ENCODE assay signal across 10 mouse cellular contexts in the genomic region with DNA sequence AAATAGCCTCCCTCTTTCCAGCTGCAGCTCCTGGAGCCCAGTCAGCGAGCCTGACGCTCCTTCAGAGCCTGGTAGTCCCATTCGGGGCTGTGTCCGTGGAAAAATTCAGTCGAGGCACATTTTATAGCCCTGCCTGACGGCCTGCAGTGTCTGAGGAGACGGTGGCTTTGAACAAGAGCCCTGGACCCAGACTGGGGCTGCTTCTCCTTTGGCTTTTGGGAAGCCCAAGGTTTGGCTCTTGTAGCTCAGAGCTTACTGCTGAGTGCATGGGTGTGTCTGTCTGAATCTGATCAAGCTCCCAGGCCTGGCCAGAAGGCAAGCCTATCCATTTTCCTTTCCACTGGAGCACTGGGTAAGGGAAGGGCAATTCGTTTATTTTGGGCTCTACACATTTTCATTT. TPM values are rescaled to one million over a fixed set of nuclear protein-coding genes. Genes with fewer than 3 reads are reported as not detected.
DNase-seq lines count a peak whose midpoint lies in the region; ATAC-seq and TF ChIP-seq lines count a peak whose summit lies in the region.
"Had no signal": no experiment of that assay in that cellular context is flagged by ENCODE, and none has a peak within 500 bp of the region (broad histone marks: within the 10 kb centered on the region; RNA-seq: fewer than 3 reads in every experiment).

No protein-coding gene starts in this region.

- peak overlapping the region; percentile 93; the same call in 1 of the 2 replicates for H3K9ac ChIP-seq in lung, embryonic 14.5 days
- H3K9ac ChIP-seq in forebrain, embryonic 16.5 days (replicated peaks; ENCODE audit: low read depth, low read length), result peak overlapping the region; percentile 99
- H3K9ac ChIP-seq in limb, embryonic 12.5 days (replicated peaks), result 0 out of 2 replicates have a peak overlapping the region, but pooled peaks have one; percentile 9

- H3K27ac ChIP-seq in lung, embryonic 14.5 days (ENCODE audit: low read depth), result no peak overlapping the region
- peak overlapping the region; percentile 57; the same call in 1 of the 2 replicates for H3K27ac ChIP-seq in forebrain, embryonic 16.5 days (ENCODE audit: low read length)
- H3K27ac ChIP-seq in limb, embryonic 12.5 days, result peak overlapping the region; percentile 67
- H3K27ac ChIP-seq in small intestine, adult 2 months (ENCODE audit: insufficient read depth, low read depth, low read length), result peak overlapping the region; percentile 91

- H3K4me2 ChIP-seq in lung, embryonic 14.5 days, result peak overlapping the region; percentile 97
- peak overlapping the region; percentile 85 for H3K4me2 ChIP-seq in forebrain, embryonic 16.5 days (ENCODE audit: low read length)
- peak overlapping the region; percentile 86 for H3K4me2 ChIP-seq in limb, embryonic 12.5 days

- no peak for TF ChIP-seq CTCF in lung, embryonic 14.5 days (IDR thresholded peaks at IDR 0.05; ENCODE audit: low read depth)
- no peak for TF ChIP-seq CTCF in lung, adult 2 months (IDR thresholded peaks at IDR 0.05; ENCODE audit: insufficient read depth, low read length)
- TF ChIP-seq CTCF in small intestine, adult 2 months (IDR thresholded peaks at IDR 0.05; ENCODE audit: extremely low read depth, insufficient read length, insufficient replicate concordance, low read depth, low read length), result no peak

- H3K9me3 ChIP-seq in lung, embryonic 14.5 days (ENCODE audit: low read depth, low read length), result no peaks in the 10 kb centered on the region
- no peaks in the 10 kb centered on the region for H3K9me3 ChIP-seq in forebrain, embryonic 16.5 days (ENCODE audit: control insufficient read depth, low read length)
- no peaks in the 10 kb centered on the region for H3K9me3 ChIP-seq in limb, embryonic 12.5 days

- peak overlapping the region; percentile 81 for H3K4me3 ChIP-seq in lung, embryonic 14.5 days (ENCODE audit: low read depth, low read length)
- no peak overlapping the region for H3K4me3 ChIP-seq in lung, adult 2 months (replicated peaks; ENCODE audit: extremely low read depth, low read depth, low read length)
- H3K4me3 ChIP-seq in forebrain, embryonic 16.5 days (replicated peaks; ENCODE audit: low read length), result peak overlapping the region; percentile 92
- H3K4me3 ChIP-seq in limb, embryonic 12.5 days (replicated peaks), result peak overlapping the region; percentile 84
- peak overlapping the region; percentile 92 for H3K4me3 ChIP-seq in small intestine, adult 2 months (ENCODE audit: low read depth, low read length)
- H3K4me3 ChIP-seq: erythroblast, embryonic 14.5 days had no signal

- 53% methylated on average over 8 of the region's 8 CpGs for WGBS in lung, embryonic 14.5 days
- 46% methylated on average over 8 of the region's 8 CpGs for WGBS in lung, adult 2 months
- WGBS in forebrain, embryonic 16.5 days, result 28% methylated on average over 8 of the region's 8 CpGs
- 28% methylated on average over 8 of the region's 8 CpGs for WGBS in limb, embryonic 12.5 days
- 17% methylated on average over 8 of the region's 8 CpGs for WGBS in small intestine, adult 2 months

- TF ChIP-seq POLR2A in lung, adult 2 months (IDR thresholded peaks at IDR 0.05; ENCODE audit: borderline replicate concordance, extremely low read depth, low read depth, low read length), result no peak
- TF ChIP-seq POLR2A in small intestine, adult 2 months (IDR thresholded peaks at IDR 0.05; ENCODE audit: low read depth, low read length), result peak; percentile 19; the same call in 1 of the 2 replicates

- H3K4me1 ChIP-seq in lung, embryonic 14.5 days (ENCODE audit: insufficient read depth), result no peaks in the 10 kb centered on the region
- H3K4me1 ChIP-seq in lung, adult 2 months (ENCODE audit: control insufficient read depth, insufficient read depth, low read length), result peaks cover 11% of the 10 kb centered on the region; the same call in 1 of the 2 replicates
- H3K4me1 ChIP-seq in forebrain, embryonic 16.5 days (replicated peaks; ENCODE audit: control insufficient read depth, insufficient read depth, low read length), result peaks cover 40% of the 10 kb centered on the region
- peaks cover 34% of the 10 kb centered on the region for H3K4me1 ChIP-seq in limb, embryonic 12.5 days (replicated peaks)
- H3K4me1 ChIP-seq in small intestine, adult 2 months (ENCODE audit: control insufficient read depth, insufficient read depth, insufficient read length, low read length), result peaks cover 17% of the 10 kb centered on the region; the same call in 1 of the 2 replicates

- H3K27me3 ChIP-seq in lung, embryonic 14.5 days (ENCODE audit: insufficient read depth, low read length), result peaks cover 7% of the 10 kb centered on the region; the same call in 1 of the 2 replicates
- H3K27me3 ChIP-seq in forebrain, embryonic 16.5 days (replicated peaks; ENCODE audit: control insufficient read depth, insufficient read depth, low read length), result no peaks in the 10 kb centered on the region
- no peaks in the 10 kb centered on the region for H3K27me3 ChIP-seq in limb, embryonic 12.5 days
- no peaks in the 10 kb centered on the region for H3K27me3 ChIP-seq in small intestine, adult 2 months (ENCODE audit: control insufficient read depth, insufficient read depth, low read length)
- H3K27me3 ChIP-seq: Patski had no signal

- no peak for DNase-seq in lung, embryonic 14.5 days
- no peak for DNase-seq in lung, adult 2 months
- DNase-seq in cerebellum, adult 11-12 months, result no peak
- no peak for DNase-seq in kidney, adult 9 months

- H3K36me3 ChIP-seq in lung, embryonic 14.5 days (ENCODE audit: insufficient read depth), result no peaks in the 10 kb centered on the region
- no peaks in the 10 kb centered on the region for H3K36me3 ChIP-seq in forebrain, embryonic 16.5 days (ENCODE audit: control insufficient read depth, insufficient read depth)
- no peaks in the 10 kb centered on the region for H3K36me3 ChIP-seq in limb, embryonic 12.5 days
- no peaks in the 10 kb centered on the region for H3K36me3 ChIP-seq in small intestine, adult 2 months (ENCODE audit: control insufficient read depth, insufficient read depth, low read length)

- no peak for ATAC-seq in lung, embryonic 14.5 days (ENCODE audit: insufficient read depth)
- ATAC-seq in forebrain, embryonic 16.5 days, result no peak
- no peak for ATAC-seq in limb, embryonic 12.5 days (ENCODE audit: insufficient number of reproducible peaks, insufficient read depth, low FRiP score, low TSS enrichment, low read depth)
- ATAC-seq in cerebellum, adult (ENCODE audit: insufficient number of reproducible peaks, low FRiP score, low TSS enrichment), result no peak
- ATAC-seq: Patski had no signal

RNA-seq across cellular contexts. Expression of a gene that starts 2.1 kb away (rescaled TPM):
- 7.1 TPM in 2 replicates for polyA plus RNA-seq in lung, embryonic 14.5 days (2014; fragmentation: Nextera tagmentation; extraction: Ambion mirVana)
- polyA plus RNA-seq in lung, adult 2 months (2012; rRNA removed), result 10.1 and 11.9 TPM in 2 replicates
- 16.0 and 17.9 TPM in 2 replicates for polyA plus RNA-seq in forebrain, embryonic 16.5 days (2015; fragmentation: Nextera tagmentation; extraction: Ambion mirVana)
- polyA plus RNA-seq in limb, embryonic 12.5 days (2016; fragmentation: Nextera tagmentation; extraction: Ambion mirVana), result 6.6 and 7.6 TPM in 2 replicates
- polyA plus RNA-seq in small intestine, adult 2 months (2012; rRNA removed), result 13.2 and 23.9 TPM in 2 replicates

RNA-seq across cellular contexts. Expression of a gene that starts 17.2 kb away (rescaled TPM):
- polyA plus RNA-seq in lung, embryonic 14.5 days (2014; fragmentation: Nextera tagmentation; extraction: Ambion mirVana), result 43.4 and 49.5 TPM in 2 replicates
- polyA plus RNA-seq in lung, adult 2 months (2012; rRNA removed), result 28.8 and 45.9 TPM in 2 replicates
- polyA plus RNA-seq in forebrain, embryonic 16.5 days (2015; fragmentation: Nextera tagmentation; extraction: Ambion mirVana), result 42.5 and 50.6 TPM in 2 replicates
- polyA plus RNA-seq in limb, embryonic 12.5 days (2016; fragmentation: Nextera tagmentation; extraction: Ambion mirVana), result 45.9 and 46.7 TPM in 2 replicates
- polyA plus RNA-seq in small intestine, adult 2 months (2012; rRNA removed), result 6.1 and 11.2 TPM in 2 replicates

Comparison
In these comparisons a context has a peak if more than half of its experiments do, and no peak if none do; other contexts are left out.
1. H3K9ac ChIP-seq: peak in every context shown above with its lines; median percentile 99 in forebrain, embryonic 16.5 days; 93 in lung, embryonic 14.5 days; 9 in limb, embryonic 12.5 days.